Mouse (Mus musculus): Measurements from ENCODE around the gene Ppp4c. TPM values are rescaled to one million over a fixed set of nuclear protein-coding genes. Genes with fewer than 3 reads are reported as not detected.
A peak's percentile ranks its signal among the peaks of the same experiment; 100 is the strongest.

Gene Ppp4c
- total RNA-seq, 1 experiment: 291 TPM

GRCm38 (mm10) chr7:126793456-126794270, 1.4 kb upstream of the Ppp4c start:
- H3K9ac ChIP-seq (ENCODE audit: insufficient read depth, low read depth, low read length, poor library complexity, severe bottlenecking): no peak overlapping the region
- peak overlapping the region in 1 of 2 experiments; percentile 88; a peak in 2 of 4 replicates for H3K4me3 ChIP-seq (ENCODE audit: insufficient read depth in 1 of 2, low read depth in 1 of 2, low read length in 2 of 2, poor library complexity in 1 of 2, severe bottlenecking in 1 of 2)
- peaks cover 0 to 10% of the 10 kb centered on the region in 2 experiments; a peak in 1 of 4 replicates for H3K4me1 ChIP-seq (ENCODE audit: control insufficient read depth in 2 of 2, insufficient read depth in 2 of 2, low read length in 2 of 2, poor library complexity in 1 of 2)
- H3K36me3 ChIP-seq (ENCODE audit: control insufficient read depth, insufficient read depth, low read length, poor library complexity, severe bottlenecking): peaks cover 50% of the 10 kb centered on the region
- in situ Hi-C loops (cut with MboI; ENCODE audit: low sequenced_read_pairs in 2 of 2, unreplicated experiment in 2 of 2): no loop called here
- no peak overlapping the region for H3K27ac ChIP-seq (ENCODE audit: insufficient read depth, low read depth, low read length, poor library complexity, severe bottlenecking)
- TF ChIP-seq HCFC1 (IDR thresholded peaks at IDR 0.05; ENCODE audit: borderline replicate concordance, insufficient read depth, low read length) (no peak), CHD2 (IDR thresholded peaks at IDR 0.05; ENCODE audit: low read depth, low read length) (no peak), ZC3H11A (IDR thresholded peaks at IDR 0.05; ENCODE audit: borderline replicate concordance, low read depth, low read length) (no peak), MAFK (IDR thresholded peaks at IDR 0.05; ENCODE audit: insufficient read depth, low read depth, low read length) (no peak), ZNF384 (IDR thresholded peaks at IDR 0.05; ENCODE audit: low read depth, low read length) (no peak)
- no peaks in the 10 kb centered on the region for H3K9me3 ChIP-seq (ENCODE audit: control insufficient read depth, insufficient read depth, low read depth, low read length)
- no peak for DNase-seq (ENCODE audit: low read depth, low spot score)

DNA sequence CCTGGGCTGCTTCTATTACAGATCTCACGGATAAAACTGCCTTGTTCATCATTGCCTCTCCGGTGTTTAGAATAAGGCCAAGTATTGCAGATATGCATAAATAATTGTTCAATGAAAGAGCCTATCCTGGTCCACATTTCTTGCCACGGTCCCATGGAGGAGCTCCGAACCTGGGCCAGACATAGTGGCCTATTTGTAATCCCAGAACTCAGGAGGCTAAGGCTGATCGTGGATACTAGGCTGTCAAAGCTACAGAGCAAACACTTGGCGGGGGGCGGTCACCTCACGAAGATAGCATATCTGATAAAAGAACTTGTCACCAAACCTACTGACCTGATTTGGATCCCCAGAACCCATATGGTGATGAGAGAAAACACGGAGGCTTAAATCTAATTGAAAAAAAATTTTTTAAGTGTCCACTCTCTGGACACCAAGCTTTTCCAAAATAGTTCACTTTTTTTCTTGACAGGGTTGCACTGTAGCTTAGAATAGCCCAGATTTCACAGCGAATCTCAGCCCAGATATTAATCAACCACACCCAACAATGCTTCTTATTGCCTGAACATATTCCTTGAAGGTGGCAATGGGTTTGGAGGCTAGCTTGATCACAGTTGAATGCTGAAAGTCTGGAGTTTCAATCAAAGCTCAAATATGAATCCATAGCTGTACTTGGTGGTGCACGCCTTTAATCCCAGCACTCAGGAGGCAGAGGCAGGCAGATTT, 586 bp upstream of the Ppp4c start:
- Histone ChIP-seq H3K27ac (ENCODE audit: insufficient read depth, low read depth, low read length, poor library complexity, severe bottlenecking) (peak overlapping the region; percentile 48; the same call in 1 of the 2 replicates), H3K9me3 (ENCODE audit: control insufficient read depth, insufficient read depth, low read depth, low read length) (no peaks in the 10 kb centered on the region), H3K36me3 (ENCODE audit: control insufficient read depth, insufficient read depth, low read length, poor library complexity, severe bottlenecking) (peaks cover 51% of the 10 kb centered on the region), H3K9ac (ENCODE audit: insufficient read depth, low read depth, low read length, poor library complexity, severe bottlenecking) (peak overlapping the region; percentile 63), H3K4me3 (ENCODE audit: insufficient read depth in 1 of 2, low read depth in 1 of 2, low read length in 2 of 2, poor library complexity in 1 of 2, severe bottlenecking in 1 of 2) (peak overlapping the region; percentile 88 to 95), H3K4me1 (ENCODE audit: control insufficient read depth in 2 of 2, insufficient read depth in 2 of 2, low read length in 2 of 2, poor library complexity in 1 of 2) (peaks cover 0 to 10% of the 10 kb centered on the region in 2 experiments; a peak in 1 of 4 replicates)
- no peak for DNase-seq (ENCODE audit: low read depth, low spot score)
- in situ Hi-C loops (cut with MboI; ENCODE audit: low sequenced_read_pairs in 2 of 2, unreplicated experiment in 2 of 2): no loop called here
- TF ChIP-seq CHD2 (IDR thresholded peaks at IDR 0.05; ENCODE audit: low read depth, low read length): no peak
- TF ChIP-seq ZC3H11A (IDR thresholded peaks at IDR 0.05; ENCODE audit: borderline replicate concordance, low read depth, low read length): no peak
- TF ChIP-seq MAFK (IDR thresholded peaks at IDR 0.05; ENCODE audit: insufficient read depth, low read depth, low read length): no peak
- no peak for TF ChIP-seq HCFC1 (IDR thresholded peaks at IDR 0.05; ENCODE audit: borderline replicate concordance, insufficient read depth, low read length)

DNA sequence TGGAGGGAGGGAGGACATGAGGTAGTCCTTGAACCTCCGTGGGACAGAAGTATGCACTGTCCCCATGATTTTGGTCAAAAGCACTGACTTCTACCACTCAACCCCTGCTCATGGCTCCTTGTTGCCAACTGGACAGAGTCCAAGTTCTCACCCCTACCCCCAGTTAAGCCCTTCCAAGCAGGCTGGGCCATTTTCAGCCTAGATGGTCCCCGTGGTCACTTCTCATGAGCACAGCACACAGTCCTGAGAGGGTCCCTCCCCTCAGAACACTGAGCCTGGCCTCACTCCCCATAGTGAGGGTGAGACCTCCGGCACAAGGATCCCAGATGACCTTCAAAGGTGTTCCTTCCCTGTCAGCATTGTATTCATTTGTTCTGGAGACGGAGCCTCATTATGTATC, 3.2 kb downstream of the Ppp4c start:
- peaks cover 0 to 4% of the 10 kb centered on the region in 2 experiments; a peak in 1 of 4 replicates for H3K4me1 ChIP-seq (ENCODE audit: control insufficient read depth in 2 of 2, insufficient read depth in 2 of 2, low read length in 2 of 2, poor library complexity in 1 of 2)
- no peak overlapping the region for H3K4me3 ChIP-seq (ENCODE audit: insufficient read depth in 1 of 2, low read depth in 1 of 2, low read length in 2 of 2, poor library complexity in 1 of 2, severe bottlenecking in 1 of 2)
- H3K36me3 ChIP-seq (ENCODE audit: control insufficient read depth, insufficient read depth, low read length, poor library complexity, severe bottlenecking): peaks cover 55% of the 10 kb centered on the region
- in situ Hi-C loops (cut with MboI; ENCODE audit: low sequenced_read_pairs in 2 of 2, unreplicated experiment in 2 of 2): no loop called here
- DNase-seq (ENCODE audit: low read depth, low spot score): no peak
- TF ChIP-seq HCFC1 (IDR thresholded peaks at IDR 0.05; ENCODE audit: borderline replicate concordance, insufficient read depth, low read length): no peak
- TF ChIP-seq CHD2 (IDR thresholded peaks at IDR 0.05; ENCODE audit: low read depth, low read length): no peak
- no peak for TF ChIP-seq ZC3H11A (IDR thresholded peaks at IDR 0.05; ENCODE audit: borderline replicate concordance, low read depth, low read length)
- no peak for TF ChIP-seq ZNF384 (IDR thresholded peaks at IDR 0.05; ENCODE audit: low read depth, low read length)
- TF ChIP-seq MAFK (IDR thresholded peaks at IDR 0.05; ENCODE audit: insufficient read depth, low read depth, low read length): no peak
- no peak overlapping the region for H3K27ac ChIP-seq (ENCODE audit: insufficient read depth, low read depth, low read length, poor library complexity, severe bottlenecking)
- H3K9me3 ChIP-seq (ENCODE audit: control insufficient read depth, insufficient read depth, low read depth, low read length): no peaks in the 10 kb centered on the region
- H3K9ac ChIP-seq (ENCODE audit: insufficient read depth, low read depth, low read length, poor library complexity, severe bottlenecking): no peak overlapping the region

DNA sequence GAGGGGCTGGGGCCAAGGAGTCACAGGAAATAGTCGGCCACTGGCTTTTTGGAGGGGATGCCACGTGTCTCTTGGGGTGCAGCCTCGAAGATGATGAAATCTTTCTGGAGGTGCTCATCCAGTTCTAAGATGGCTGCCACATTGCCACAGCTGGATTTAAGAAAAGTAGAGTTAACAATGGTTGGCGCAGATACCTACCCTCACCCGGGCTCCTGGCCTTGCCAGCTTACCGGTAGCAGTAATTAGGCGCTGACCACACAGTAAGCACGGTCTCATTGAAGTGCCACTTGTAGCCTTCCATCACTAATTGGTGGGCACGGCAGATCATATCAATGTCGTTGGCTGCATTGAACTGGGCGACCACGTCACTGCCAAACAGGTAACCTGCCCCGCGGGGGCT, 6.2 kb downstream of the Ppp4c start:
- DNase-seq (ENCODE audit: low read depth, low spot score): no peak
- Histone ChIP-seq H3K9me3 (ENCODE audit: control insufficient read depth, insufficient read depth, low read depth, low read length) (no peaks in the 10 kb centered on the region), H3K4me1 (ENCODE audit: control insufficient read depth in 2 of 2, insufficient read depth in 2 of 2, low read length in 2 of 2, poor library complexity in 1 of 2) (peaks cover 0 to 7% of the 10 kb centered on the region in 2 experiments; a peak in 1 of 4 replicates), H3K9ac (ENCODE audit: insufficient read depth, low read depth, low read length, poor library complexity, severe bottlenecking) (no peak overlapping the region), H3K4me3 (ENCODE audit: insufficient read depth in 1 of 2, low read depth in 1 of 2, low read length in 2 of 2, poor library complexity in 1 of 2, severe bottlenecking in 1 of 2) (no peak overlapping the region), H3K36me3 (ENCODE audit: control insufficient read depth, insufficient read depth, low read length, poor library complexity, severe bottlenecking) (peaks cover 61% of the 10 kb centered on the region), H3K27ac (ENCODE audit: insufficient read depth, low read depth, low read length, poor library complexity, severe bottlenecking) (no peak overlapping the region)
- in situ Hi-C loops (cut with MboI; ENCODE audit: low sequenced_read_pairs in 2 of 2, unreplicated experiment in 2 of 2): no loop called here
- TF ChIP-seq CHD2 (IDR thresholded peaks at IDR 0.05; ENCODE audit: low read depth, low read length): no peak
- no peak for TF ChIP-seq ZNF384 (IDR thresholded peaks at IDR 0.05; ENCODE audit: low read depth, low read length)
- TF ChIP-seq HCFC1 (IDR thresholded peaks at IDR 0.05; ENCODE audit: borderline replicate concordance, insufficient read depth, low read length): no peak
- TF ChIP-seq ZC3H11A (IDR thresholded peaks at IDR 0.05; ENCODE audit: borderline replicate concordance, low read depth, low read length): no peak
- TF ChIP-seq MAFK (IDR thresholded peaks at IDR 0.05; ENCODE audit: insufficient read depth, low read depth, low read length): no peak
